Mouse (Mus musculus) G1E (cell line): ENCODE data around the gene Pou3f3.

Experiments used
- CTCF ChIP-seq: IDR thresholded peaks from 2 replicates; pipeline ENCODE4 v1.5.1; 2012; ENCODE audit warnings: low read depth, low read length, inconsistent platforms, mixed read lengths
- POLR2AphosphoS5 ChIP-seq: IDR thresholded peaks from 2 replicates; pipeline ENCODE4 v1.6.1; 2012; ENCODE audit warnings: low read depth, low read length, inconsistent platforms; ENCODE audit not compliant: insufficient replicate concordance
- TAL1 ChIP-seq: conservative IDR thresholded peaks from 2 replicates; pipeline ENCODE4 v1.6.1; 2012; ENCODE audit warnings: low read depth, low read length, inconsistent platforms, mixed read lengths

GRCm38 (mm10) chr1:42684345-42684744 is 11.2 kb upstream of the Pou3f3 start:
- no peak for TF ChIP-seq CTCF
- TF ChIP-seq POLR2AphosphoS5: no peak
- no peak for TF ChIP-seq TAL1
